Mouse (Mus musculus) forebrain, embryonic 16.5 days (tissue): ENCODE results near the gene Pilra. TPM values are rescaled to one million over a fixed set of nuclear protein-coding genes. Genes with fewer than 3 reads are reported as not detected.

ENCODE experiments used
- ATAC-seq: fragments of 200-750 bp; cut with Nextera tagmentation; 2 replicates; pipeline ENCODE4 v1.8.0; 2017; ENCODE audit warnings: mild to moderate bottlenecking, moderate library complexity
- H3K27ac ChIP-seq: fragments of 300-500 bp; sonication (generic); 2 replicates; pipeline ENCODE4 v1.5.1; 2014; ENCODE audit warnings: low read length, control low read depth
- H3K27me3 ChIP-seq: fragments of 300-500 bp; sonication (generic); replicated peaks from 2 replicates; pipeline ENCODE4 v1.6.1; 2014; ENCODE audit warnings: low read length; ENCODE audit not compliant: control insufficient read depth, insufficient read depth
- H3K36me3 ChIP-seq: fragments of 300-500 bp; sonication (generic); 2 replicates; pipeline ENCODE4 v1.6.1; 2014; ENCODE audit not compliant: control insufficient read depth, insufficient read depth
- H3K4me1 ChIP-seq: fragments of 300-500 bp; sonication (generic); replicated peaks from 2 replicates; pipeline ENCODE4 v1.6.1; 2014; ENCODE audit warnings: low read length; ENCODE audit not compliant: control insufficient read depth, insufficient read depth
- H3K4me2 ChIP-seq: fragments of 300-500 bp; sonication (generic); 2 replicates; pipeline ENCODE4 v1.6.1; 2014; ENCODE audit warnings: mild to moderate bottlenecking, low read length, control low read depth
- H3K4me3 ChIP-seq: fragments of 300-500 bp; sonication (generic); replicated peaks from 2 replicates; pipeline ENCODE4 v1.5.1; 2014; ENCODE audit warnings: mild to moderate bottlenecking, low read length, control low read depth
- H3K9ac ChIP-seq: fragments of 300-500 bp; sonication (generic); replicated peaks from 2 replicates; pipeline ENCODE4 v1.6.1; 2014; ENCODE audit warnings: low read depth, low read length, control low read depth
- H3K9me3 ChIP-seq: fragments of 300-500 bp; sonication (generic); 2 replicates; pipeline ENCODE4 v1.6.1; 2016; ENCODE audit warnings: low read length; ENCODE audit not compliant: control insufficient read depth
- WGBS: fragments of 180-500 bp; shearing (Covaris S2); extraction: QIAGEN DNeasy Blood & Tissue Kit; methylation state at CpG from one replicate; pipeline ENCODE4 v1.1.7; 2014; 5-methylcytosine and 5-hydroxymethylcytosine counted together
- polyA plus RNA-seq: library from polyadenylated mRNA; unstranded; fragments of >200 nt; fragmentation: Nextera tagmentation; extraction: Ambion mirVana; gene quantifications from 2 replicates; pipeline ENCODE4 v1.2.1, GENCODE M21; 2015

Gene Pilra
- polyA plus RNA-seq, 1 experiment from 2014 or later = not detected

GRCm38 (mm10) chr5:137785164-137786031 is 50.7 kb downstream of the Pilra start:
- H3K4me3 ChIP-seq = peak overlapping the region; percentile 81
- no peaks in the 10 kb centered on the region for H3K9me3 ChIP-seq
- H3K4me1 ChIP-seq = peaks cover 40% of the 10 kb centered on the region
- peak; percentile 11 for ATAC-seq
- H3K27me3 ChIP-seq = peaks cover 6% of the 10 kb centered on the region; the same call in 1 of the 2 replicates
- peak overlapping the region; percentile 96 for H3K27ac ChIP-seq
- H3K9ac ChIP-seq = peak overlapping the region; percentile 91
- 4% methylated on average over 56 of the region's 62 CpGs for WGBS
- H3K36me3 ChIP-seq = peaks cover 14% of the 10 kb centered on the region
- H3K4me2 ChIP-seq = peak overlapping the region; percentile 89

- Histone ChIP-seq H3K4me1 (peaks cover 47% of the 10 kb centered on the region), H3K4me3 (peak overlapping the region; percentile 81), H3K4me2 (peak overlapping the region; percentile 89), H3K36me3 (peaks cover 14% of the 10 kb centered on the region), H3K9ac (peak overlapping the region; percentile 91), H3K27me3 (peaks cover 6% of the 10 kb centered on the region; the same call in 1 of the 2 replicates), H3K9me3 (no peaks in the 10 kb centered on the region), H3K27ac (no peak overlapping the region)
- no peak for ATAC-seq
- 89% methylated on average over 14 of the region's 14 CpGs for WGBS
Measured at GRCm38 (mm10) chr5:137784546-137784945, 51.5 kb downstream of the Pilra start.

GRCm38 (mm10) chr5:137783901-137784540 is 52.1 kb downstream of the Pilra start:
- Histone ChIP-seq H3K9ac (peak overlapping the region; percentile 4), H3K4me3 (peak overlapping the region; percentile 81), H3K27me3 (peaks cover 5% of the 10 kb centered on the region; the same call in 1 of the 2 replicates), H3K9me3 (no peaks in the 10 kb centered on the region), H3K27ac (no peak overlapping the region), H3K4me2 (peak overlapping the region; percentile 89), H3K4me1 (peaks cover 48% of the 10 kb centered on the region), H3K36me3 (peaks cover 14% of the 10 kb centered on the region)
- no peak for ATAC-seq
- WGBS = 70% methylated on average over 9 of the region's 9 CpGs

- no peak for ATAC-seq
- no peak overlapping the region for H3K9ac ChIP-seq
- H3K4me3 ChIP-seq = peak overlapping the region; percentile 22
- H3K27ac ChIP-seq = no peak overlapping the region
- 78% methylated on average over 13 of the region's 13 CpGs for WGBS
- H3K27me3 ChIP-seq = no peaks in the 10 kb centered on the region
- H3K4me1 ChIP-seq = peaks cover 49% of the 10 kb centered on the region
- peaks cover 14% of the 10 kb centered on the region for H3K36me3 ChIP-seq
- no peaks in the 10 kb centered on the region for H3K9me3 ChIP-seq
- H3K4me2 ChIP-seq = peak overlapping the region; percentile 89
Measured at GRCm38 (mm10) chr5:137782776-137783522, 53.1 kb downstream of the Pilra start.

- Histone ChIP-seq H3K4me2 (no peak overlapping the region), H3K27me3 (no peaks in the 10 kb centered on the region), H3K4me3 (no peak overlapping the region), H3K4me1 (peaks cover 47% of the 10 kb centered on the region), H3K27ac (no peak overlapping the region), H3K36me3 (peaks cover 14% of the 10 kb centered on the region), H3K9me3 (no peaks in the 10 kb centered on the region), H3K9ac (no peak overlapping the region)
- ATAC-seq = no peak
- 94% methylated on average over 7 of the region's 7 CpGs for WGBS
Measured at GRCm38 (mm10) chr5:137781661-137782060, 54.4 kb downstream of the Pilra start.

- Histone ChIP-seq H3K4me2 (peak overlapping the region; percentile 89), H3K4me3 (peak overlapping the region; percentile 89), H3K27me3 (no peaks in the 10 kb centered on the region), H3K9me3 (no peaks in the 10 kb centered on the region), H3K4me1 (peaks cover 37% of the 10 kb centered on the region), H3K36me3 (peaks cover 14% of the 10 kb centered on the region), H3K9ac (peak overlapping the region; percentile 92), H3K27ac (peak overlapping the region; percentile 84)
- ATAC-seq = peak; percentile 12
- under 1% methylated on average over 63 of the region's 83 CpGs for WGBS
Measured at GRCm38 (mm10) chr5:137779053-137779933, 56.8 kb downstream of the Pilra start.

GRCm38 (mm10) chr5:137778635-137779034 is 57.4 kb downstream of the Pilra start, which contains the start of gene Ppp1r35:
Gene Ppp1r35 (plus strand): TSS chr5:137778849.
- ATAC-seq = peak; percentile 99
- Histone ChIP-seq H3K4me3 (peak within 1 kb of the TSS; percentile 89), H3K4me1 (peaks cover 31% of the 10 kb centered on the region), H3K9ac (peak within 1 kb of the TSS; percentile 92), H3K9me3 (no peaks in the 10 kb centered on the region), H3K27me3 (no peaks in the 10 kb centered on the region), H3K4me2 (peak within 1 kb of the TSS; percentile 89), H3K36me3 (peaks cover 14% of the 10 kb centered on the region), H3K27ac (peak within 1 kb of the TSS; percentile 94)
- 1% methylated on average over 27 of the region's 31 CpGs for WGBS

GRCm38 (mm10) chr5:137777267-137777845 is 58.7 kb downstream of the Pilra start:
- H3K9ac ChIP-seq = no peak overlapping the region
- peaks cover 18% of the 10 kb centered on the region for H3K4me1 ChIP-seq
- WGBS = 89% methylated on average over 7 of the region's 7 CpGs
- peaks cover 12% of the 10 kb centered on the region for H3K36me3 ChIP-seq
- no peak overlapping the region for H3K27ac ChIP-seq
- no peak overlapping the region for H3K4me3 ChIP-seq
- ATAC-seq = no peak
- H3K4me2 ChIP-seq = no peak overlapping the region
- no peaks in the 10 kb centered on the region for H3K9me3 ChIP-seq
- H3K27me3 ChIP-seq = no peaks in the 10 kb centered on the region
